Mouse (Mus musculus): ENCODE results near the gene Dock11.
A peak's percentile ranks its signal among the peaks of the same experiment; 100 is the strongest.

The Dock11 gene

DNA sequence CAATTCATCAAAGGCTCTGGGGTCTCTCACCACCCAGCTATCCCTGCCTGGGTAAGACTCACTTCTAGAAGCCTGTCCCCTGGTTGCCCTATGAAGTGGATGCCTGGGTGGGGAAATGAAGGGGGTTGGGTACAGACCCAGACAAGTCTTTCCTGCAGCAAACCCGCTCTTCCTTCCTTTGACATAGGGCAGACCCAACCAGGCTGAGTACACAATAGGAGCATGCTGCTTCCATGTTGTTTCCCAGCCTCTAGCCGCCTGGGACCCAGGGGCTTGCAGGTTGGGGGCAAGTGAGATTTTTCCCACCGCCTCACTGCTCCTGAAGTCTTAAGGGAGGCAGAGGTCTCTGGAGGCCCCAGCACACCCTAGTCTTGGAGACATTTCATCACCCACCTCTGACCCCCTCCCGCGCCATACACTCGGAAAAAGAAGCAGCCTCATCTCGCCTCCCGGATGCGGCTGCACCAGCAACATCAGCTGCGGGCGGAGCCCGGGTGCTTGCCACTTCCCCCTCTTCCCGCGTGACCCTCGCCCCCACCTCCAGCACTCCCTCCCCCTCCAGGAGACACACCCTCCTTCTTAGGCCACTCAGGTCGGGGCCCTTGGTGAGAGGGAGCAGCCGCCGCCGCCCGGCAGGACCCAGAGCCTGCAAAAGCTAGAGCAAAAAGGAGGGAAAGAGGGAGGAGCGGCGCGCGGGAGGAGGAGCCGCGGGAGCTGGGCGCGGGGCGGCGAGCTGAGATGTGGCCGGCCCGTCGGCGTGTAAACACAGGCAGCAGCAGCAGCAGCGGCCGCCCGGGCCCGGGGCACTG, at the start of gene Dock11:
Gene Dock11 (plus strand): TSS at position 746 of the 809 bp plus-strand sequence.
- peak; percentile 46 for DNase-seq (ENCODE audit: low read depth, low spot score)

DNA sequence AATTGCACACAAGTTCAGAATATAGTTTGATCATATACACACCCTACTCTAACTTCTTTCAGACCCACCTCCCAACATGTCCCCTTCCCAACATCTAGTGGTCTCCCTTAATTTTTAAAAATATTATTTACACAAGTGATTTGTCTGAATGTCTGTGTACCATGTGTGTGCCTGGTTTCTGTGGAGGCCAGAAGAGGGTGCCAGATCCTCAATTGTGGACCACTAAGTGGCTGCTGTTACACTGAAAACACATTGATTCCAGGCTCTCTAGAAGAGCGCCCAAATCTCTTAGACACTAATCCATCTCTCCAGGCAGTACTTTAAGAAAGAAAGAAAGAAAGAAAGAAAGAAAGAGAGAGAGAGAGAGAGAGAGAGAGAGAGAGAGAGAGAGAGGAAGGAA, 8.9 kb upstream of the Dock11 start:
- no peak for DNase-seq (ENCODE audit: low read depth, low spot score)

DNA sequence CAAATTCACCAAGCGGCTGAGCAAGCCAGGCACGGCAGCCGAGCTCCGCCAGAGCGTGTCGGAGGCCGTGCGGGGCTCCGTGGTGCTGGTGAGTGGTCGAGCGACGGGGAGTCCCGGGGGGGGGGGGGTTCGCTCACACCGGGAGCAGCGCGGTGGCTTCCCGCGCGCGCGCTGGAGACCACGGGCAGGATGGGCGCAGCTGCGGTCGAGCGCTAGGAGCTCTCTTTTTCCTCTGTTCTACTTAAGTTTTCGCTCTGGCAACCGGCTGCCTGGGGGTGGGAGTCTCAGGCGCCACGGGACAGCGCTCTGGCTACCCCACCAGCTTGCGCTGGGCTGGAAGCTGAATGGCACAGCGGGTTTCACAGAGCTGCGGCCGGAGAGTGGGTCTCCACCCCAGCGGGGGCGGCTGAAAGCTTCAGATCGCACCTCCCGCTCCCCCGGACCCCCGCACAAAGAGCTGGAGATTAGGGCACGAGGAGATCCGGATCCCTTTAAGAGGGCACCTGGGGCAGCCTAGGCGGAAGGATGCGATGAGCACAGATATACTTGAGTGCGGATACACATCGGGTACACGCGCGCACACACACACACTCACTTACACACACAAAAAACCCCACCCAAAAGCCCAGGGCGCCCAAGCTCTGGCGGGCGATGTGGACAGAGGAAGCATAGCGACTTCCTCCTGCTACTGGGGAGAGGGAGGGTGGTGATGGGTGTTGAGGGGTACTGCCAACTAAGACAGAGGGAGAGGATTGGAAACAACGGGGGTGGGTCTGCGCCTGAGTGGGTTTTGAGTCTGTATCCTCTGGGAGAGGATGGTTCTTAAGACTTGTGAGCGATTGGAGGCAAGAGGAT, 540 bp downstream of the Dock11 start:
- DNase-seq (ENCODE audit: low read depth, low spot score) = no peak

DNA sequence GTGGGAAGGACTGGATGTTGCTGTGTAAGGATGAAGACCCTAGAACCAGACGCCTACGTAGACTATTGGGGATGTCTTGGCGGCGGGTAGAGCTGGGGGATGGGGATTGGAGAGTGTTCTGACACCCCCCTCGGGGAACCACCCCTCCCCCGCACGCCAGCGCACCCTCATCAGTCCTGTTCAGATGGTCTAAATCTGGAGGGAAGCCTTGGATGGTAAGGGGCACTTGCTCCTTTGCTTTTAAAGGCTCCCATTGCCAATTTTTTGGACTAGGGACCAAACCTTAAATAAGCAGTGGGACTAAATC, 1.1 kb downstream of the Dock11 start:
- no peak for DNase-seq (ENCODE audit: low read depth, low spot score)

DNA sequence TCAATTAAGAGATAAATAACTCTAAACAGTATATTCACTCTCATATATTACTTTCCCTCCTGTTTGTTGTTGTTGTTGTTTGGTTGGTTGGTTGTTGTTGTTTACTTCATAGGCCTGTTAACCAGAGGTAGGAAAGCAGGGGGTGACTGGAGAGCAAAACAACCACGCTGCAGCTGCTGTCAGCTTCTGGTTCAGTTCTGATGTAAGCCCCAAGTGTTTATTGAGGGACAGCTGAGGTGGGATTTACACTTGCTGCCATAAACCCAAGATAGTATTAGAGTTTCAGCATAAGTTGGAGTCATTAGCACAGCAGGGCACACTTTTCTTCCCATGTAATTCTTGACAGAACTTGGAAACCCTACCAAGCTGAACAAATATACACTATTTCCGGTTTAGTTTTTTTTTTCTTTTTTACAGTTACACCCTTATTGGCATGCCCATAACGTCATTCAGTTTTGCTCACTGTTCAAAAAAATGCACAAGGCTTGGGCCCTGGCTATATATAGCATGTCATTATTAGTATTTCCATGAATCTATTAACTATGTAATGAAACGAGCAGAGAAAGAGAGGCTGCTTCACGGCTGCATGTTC, 3.0 kb downstream of the Dock11 start:
- no peak for DNase-seq (ENCODE audit: low read depth, low spot score)

DNA sequence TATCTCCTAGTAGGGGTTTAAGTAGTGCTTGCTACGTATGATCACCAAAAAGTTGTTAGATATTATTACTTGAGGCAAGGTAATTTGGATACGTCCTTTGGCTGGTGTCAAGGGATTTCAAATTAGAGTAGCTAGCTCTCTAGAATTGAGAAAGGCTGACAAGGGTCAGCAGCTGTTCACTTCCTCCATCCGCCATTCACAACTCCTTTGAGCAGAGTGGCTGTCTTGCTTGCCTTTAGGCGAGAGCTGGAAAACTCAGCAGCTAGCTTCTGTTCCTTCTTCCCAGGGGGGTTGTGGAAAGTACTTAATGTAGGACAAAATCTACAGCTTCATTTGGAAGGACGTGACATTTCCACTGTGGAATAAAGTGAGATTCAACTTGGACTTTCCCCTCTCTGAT, 3.7 kb downstream of the Dock11 start:
- DNase-seq (ENCODE audit: low read depth, low spot score) = no peak

DNA sequence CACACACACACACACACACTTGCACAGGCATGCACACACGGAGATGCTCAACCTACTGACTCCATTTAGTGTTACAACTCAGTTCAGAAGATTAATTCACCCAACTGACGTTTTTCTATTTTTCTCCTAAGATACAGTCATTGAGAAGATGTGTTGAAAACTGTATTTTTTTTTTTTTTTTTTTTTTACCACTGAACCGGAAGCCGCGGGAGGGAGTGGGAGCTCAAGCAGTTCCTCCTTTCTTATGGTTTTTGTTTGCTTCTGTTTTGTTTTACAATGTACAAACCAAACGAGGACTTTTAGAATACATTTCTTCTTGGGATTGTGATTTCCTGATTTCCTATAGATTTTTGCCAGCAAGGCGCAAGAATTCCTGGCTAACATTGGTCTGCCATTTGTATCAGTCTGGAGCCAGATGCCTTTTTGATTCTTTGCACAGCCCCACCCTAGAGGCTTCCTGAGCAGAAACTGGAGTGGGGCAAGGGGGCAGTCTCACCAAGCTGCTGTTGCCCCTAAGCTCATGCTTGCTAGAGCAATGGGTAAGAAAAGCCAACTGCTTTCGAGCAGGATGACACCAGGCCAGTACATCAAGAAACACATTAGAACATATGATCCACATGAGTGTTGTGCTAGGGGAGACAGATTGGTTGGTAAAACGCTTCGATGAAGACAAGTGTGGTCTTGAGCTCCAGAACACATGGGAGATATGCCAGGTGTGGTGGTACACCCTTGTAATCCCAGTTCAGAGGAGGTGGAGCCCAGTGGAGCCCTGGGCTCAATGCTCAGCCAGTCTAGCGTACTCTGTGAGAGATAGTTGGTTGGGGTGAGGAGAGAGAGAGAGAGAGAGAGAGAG, 9.2 kb downstream of the Dock11 start:
- no peak for DNase-seq (ENCODE audit: low read depth, low spot score)

DNA sequence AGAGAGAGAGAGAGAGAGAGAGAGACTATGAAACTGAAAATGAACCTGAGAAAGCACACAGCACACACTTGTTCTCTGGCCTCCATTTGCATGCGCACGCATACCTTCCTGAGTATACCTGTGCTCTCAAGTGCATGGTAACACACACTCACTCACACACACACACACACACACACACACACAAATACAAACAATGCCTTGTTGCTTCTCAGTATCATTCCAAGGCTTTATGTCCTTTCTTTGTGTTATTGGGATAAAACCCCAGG, 9.8 kb downstream of the Dock11 start:
- DNase-seq (ENCODE audit: low read depth, low spot score) = no peak

DNA sequence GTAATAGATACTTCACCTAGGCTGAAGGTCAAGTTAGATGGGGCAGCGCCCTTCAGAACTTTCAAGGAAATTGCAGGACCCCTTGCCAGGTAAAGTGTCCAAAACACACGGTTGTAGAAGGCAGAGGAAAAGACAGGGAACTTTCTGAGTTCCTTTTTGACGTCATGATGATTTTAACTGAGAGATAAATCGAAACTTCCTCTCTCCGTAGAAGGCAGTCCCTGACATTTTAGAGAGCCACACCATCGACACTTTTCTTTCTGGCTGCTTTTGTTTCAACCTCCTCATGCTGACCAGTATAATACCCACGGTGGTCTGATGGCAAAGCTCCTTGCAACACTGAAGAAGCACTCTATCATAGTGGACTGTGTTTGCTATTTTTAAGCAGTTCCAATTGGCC, 15.7 kb downstream of the Dock11 start:
- DNase-seq (ENCODE audit: low read depth, low spot score) = no peak

DNA sequence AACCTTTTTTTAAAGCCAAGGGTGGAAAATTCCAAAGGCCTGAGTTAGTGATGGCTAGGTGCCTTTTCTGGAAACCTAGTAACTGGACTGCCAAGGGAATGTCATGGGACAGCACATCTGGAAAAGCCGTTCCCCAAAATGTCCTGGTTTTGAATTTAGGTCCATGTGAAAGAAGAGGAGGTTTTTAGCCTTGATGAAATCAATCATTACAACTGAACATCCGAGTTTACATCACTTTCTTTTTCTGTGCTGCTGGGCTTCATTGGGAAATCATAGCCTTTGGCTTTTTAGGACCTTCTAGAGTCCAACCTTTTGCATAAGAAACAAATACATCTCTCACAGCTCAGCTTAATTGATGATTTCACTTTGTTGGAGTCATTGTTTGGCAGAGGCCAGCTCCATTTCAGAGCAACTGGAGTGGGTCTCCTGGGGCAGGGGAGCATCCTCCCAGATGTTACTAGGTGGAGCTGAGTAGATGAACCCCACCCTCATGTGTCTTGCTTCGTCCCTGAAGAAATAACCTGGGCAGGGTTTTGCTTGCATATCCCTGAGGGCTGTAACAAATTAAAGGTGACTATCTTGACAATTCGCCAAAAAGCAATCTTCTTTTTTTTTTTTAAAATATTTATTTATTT, 18.2 kb downstream of the Dock11 start:
- no peak for DNase-seq (ENCODE audit: low read depth, low spot score)

DNA sequence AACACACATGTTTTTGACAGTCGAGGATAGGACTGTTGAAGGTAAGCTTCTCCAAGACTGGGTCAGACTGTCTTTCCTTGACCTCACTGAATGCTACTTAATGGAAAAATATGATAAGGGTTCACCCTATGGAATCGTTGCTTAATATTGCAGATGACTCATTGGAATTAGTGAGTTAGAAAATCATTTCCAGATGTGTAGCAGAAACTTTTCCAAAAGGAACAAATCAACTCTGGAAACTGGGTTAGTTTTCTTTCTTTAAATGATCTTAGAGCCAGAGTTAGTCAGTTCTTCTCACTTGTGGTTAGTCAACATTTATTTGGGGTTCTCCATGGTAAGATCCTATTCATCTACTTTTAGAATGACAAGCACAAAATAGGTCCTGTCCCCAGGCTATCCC, 30.9 kb downstream of the Dock11 start:
- no peak for DNase-seq (ENCODE audit: low read depth, low spot score)

DNA sequence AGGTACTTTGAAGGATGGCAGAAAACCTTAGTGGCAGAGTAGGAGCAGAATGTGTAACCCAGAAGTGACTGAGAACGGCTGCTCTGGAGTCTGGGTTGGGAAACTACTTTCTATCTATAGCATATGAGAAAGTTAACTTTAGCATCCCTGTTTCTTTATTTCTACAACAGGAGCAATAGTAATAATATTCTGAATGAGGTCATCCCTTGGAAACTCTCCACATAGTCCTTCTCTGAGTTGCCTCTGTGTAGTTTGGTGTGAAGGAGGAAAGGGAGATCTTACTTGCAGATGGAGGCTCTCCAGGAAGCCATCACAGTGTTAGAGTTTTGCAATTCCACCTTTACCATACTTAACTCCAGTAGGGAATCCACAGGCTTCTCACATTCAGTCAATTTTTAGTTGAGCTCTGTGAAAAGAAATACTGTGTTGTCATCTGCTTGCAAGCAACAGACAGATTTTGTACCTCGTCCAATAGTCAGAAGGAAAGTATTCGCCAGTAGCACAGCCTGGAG, 31.5 kb downstream of the Dock11 start:
- DNase-seq (ENCODE audit: low read depth, low spot score) = no peak

DNA sequence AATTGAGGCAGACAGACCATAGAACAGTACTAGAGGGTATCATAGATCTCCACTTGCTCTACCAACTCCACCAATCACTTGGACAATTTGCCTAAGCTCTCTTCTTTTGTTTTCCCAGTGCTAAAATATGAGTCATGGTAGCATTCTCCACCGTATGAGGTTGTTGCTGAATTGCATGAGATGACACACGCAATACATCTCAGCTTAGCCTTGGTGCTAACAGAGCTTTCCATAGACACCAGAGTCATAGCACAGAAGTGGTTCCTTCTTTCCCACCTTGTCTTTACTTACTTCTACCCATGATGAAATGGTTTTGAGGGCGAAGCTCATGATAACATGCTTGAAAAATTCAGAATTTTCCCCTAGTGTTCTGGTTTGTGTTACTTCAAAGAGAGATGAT, 33.3 kb downstream of the Dock11 start:
- no peak for DNase-seq (ENCODE audit: low read depth, low spot score)

DNA sequence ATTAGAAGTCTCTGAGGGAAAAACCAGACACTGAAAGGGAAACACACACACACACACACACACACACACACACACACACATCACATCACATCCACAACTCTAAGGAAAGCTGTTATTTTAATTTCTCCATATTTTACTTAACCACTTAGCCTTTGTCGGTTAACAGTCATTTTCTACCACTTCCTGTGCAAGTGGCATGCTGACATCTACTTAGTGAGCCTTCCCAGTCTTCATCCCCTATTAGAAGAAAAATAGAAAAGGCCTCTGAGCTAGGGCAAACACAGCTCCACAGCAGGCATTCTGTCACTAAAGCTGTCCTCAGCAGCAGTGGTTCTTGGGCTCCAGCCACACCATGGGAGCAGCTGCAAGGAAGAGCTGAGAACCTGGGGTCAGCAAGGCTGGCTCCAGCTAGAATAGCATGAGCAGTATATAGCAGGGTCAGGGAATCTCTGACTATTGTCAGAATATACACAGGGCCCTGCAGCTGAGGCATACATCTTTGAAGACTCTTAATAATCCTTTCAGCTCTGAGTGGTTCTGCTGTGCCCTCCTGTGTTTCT, 36.2 kb downstream of the Dock11 start:
- no peak for DNase-seq (ENCODE audit: low read depth, low spot score)

DNA sequence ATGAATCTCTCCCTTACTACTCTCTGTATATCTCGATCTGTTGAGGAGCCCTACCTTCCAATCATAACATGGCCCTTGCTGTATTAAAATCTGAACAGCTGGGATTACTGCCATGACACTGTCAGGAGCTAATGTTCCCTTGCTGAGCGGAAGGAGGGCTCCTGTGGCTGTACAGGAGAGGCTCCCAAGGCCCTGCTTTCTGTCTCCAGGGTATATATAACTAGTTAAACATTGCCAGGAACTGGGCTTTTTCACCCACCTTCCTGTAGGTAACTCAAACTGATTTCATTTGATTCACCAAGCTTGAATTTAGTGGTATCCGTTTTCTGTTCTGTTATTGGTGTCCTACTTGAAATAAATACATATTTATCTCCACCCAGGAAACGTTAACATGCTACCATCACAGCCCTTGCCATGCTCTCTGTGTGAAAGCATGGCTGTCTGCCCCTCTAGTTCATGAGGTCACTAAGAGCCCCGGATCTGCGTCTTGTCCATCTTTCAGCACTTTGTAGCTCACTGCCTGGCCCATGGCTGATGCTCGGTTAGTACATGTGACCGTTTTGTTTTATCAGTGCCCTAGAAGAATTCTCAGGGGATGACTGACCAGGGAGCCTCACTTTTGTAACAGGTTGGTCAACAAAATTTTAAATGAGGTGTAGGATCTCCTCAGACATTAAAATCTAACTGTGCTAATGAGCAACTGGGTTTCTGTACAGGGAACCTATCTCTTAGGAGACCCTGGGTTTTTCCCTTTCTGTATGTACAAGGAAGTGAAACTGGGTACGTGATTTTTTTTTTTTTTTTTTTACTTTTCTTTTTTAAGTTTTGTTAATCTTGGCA, 41.7 kb downstream of the Dock11 start:
- no peak for DNase-seq (ENCODE audit: low read depth, low spot score)

DNA sequence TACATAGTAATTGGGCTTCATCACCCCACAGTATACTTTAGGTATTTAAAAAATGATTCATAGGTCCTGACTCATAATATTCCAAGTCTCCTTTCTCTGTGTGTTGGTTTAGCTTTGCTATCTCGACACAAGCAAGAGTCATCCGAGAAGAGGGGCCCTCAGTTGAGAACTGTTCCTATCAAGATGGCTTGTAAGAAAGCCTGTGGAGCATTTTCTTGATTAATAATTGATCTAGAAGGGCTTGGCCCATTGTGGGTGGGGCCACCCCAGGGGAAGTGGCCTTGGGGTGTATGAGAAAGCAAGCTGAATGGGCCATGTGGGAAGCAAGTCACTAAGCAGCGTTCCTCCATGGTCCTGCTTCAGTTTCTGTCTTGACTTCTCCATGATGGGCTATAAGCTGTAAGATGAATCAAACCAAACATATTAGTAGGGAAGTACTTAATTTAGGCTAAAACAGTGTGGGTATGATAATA, 42.3 kb downstream of the Dock11 start:
- no peak for DNase-seq (ENCODE audit: low read depth, low spot score)

DNA sequence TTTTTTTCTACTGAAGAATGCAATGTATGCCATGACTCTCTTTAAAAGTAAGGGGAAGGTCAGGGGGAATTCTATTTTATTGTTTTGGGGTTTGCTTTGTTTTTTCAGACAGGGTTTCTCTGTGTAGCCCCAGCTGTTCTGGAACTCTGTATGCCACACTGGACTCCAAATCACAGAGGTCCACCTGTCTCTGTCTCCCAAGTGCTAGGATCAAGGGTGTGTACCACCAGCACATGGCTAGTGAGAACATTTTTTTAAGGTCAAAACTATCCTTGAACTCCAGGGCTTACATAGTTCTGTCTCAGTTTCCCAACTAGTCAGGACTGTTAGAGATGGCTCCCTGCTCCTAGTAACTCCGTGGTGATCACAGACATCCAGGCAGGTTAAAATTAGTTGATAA, 43.3 kb downstream of the Dock11 start:
- no peak for DNase-seq (ENCODE audit: low read depth, low spot score)

DNA sequence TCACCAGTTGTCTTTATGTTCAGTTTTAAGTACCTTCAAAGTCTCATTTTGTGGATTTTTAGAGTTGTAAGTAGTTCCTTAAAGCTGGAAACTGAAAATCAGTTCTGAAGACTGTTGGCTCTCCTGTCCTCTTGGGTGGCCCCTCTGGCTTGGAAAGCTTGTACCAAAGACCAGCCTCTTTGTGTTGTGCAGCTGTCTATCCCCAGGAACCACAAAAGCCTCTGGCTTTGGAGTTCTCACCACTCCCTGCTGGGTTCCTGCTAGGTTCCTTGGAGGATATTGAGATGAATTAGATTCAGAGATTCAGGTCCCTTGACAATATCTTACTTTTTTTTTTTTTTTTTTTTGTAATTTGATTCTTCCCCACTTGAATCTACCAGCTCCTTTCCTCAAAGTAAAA, 44.3 kb downstream of the Dock11 start:
- no peak for DNase-seq (ENCODE audit: low read depth, low spot score)

DNA sequence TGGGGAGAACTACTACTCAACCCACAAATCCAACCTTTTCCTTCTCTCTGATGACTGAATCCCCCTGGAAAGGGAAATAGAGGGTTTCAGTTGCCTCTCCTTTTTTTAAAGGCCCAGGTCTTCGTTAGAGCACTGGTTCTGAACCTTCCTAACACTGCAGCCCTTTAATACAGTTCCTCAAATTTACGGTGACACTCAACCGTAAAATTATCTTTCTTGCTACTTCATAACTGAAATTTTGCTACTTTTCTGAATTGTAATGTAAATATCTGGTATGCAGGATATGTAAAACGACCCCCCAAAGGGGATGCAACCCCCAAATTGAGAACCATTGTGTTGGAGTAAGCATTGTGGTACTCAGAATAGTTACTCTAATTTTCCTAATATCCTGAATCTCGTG, 49.5 kb downstream of the Dock11 start:
- no peak for DNase-seq (ENCODE audit: low read depth, low spot score)

DNA sequence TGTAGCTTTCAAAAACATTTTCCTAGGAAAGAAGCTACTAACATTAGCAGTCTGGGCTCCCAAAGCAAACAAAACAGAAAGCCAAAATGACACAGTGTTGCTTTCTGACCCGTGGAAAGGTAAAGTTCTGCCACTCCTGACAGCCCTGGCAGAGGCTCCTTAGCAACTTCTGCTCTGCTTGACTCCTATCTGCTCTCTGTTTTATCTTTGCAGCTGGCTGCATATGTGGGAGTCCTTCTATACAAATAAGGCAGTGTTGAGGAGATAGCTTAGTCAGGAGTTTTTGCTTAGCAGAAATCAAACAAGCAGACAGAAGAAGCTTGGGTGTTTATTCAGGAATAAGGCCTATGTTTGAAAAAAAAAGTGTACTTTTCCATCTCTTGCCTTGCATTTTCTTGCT, 57.8 kb downstream of the Dock11 start:
- no peak for DNase-seq (ENCODE audit: low read depth, low spot score)

All from forelimb bud, embryonic 11.5 days (tissue).